Mouse (Mus musculus) left cerebral cortex, adult 18-20 months (tissue): ENCODE results near the gene Tmem79. TPM values are rescaled to one million over a fixed set of nuclear protein-coding genes. Genes with fewer than 3 reads are reported as not detected.
"Not testable (repeated sequence)": the region's sequence is repeated elsewhere in the genome, so short reads cannot be mapped to it uniquely, and the experiment has no call there.

ENCODE experiments used
- DNase-seq, 2 experiments: peaks; one replicate each; pipeline ENCODE4 v3.0.0; 2021 to 2022; ENCODE audit warnings: low spot score in 2 of 2, mixed read lengths in 1 of 2
- total RNA-seq, 2 experiments: library from RNA; stranded (reverse); gene quantifications; 2 replicates each; pipeline ENCODE4 v1.2.3; 2021

Gene Tmem79
- total RNA-seq, 2 experiments from 2014 or later, result 0.96 to 2.4 TPM

GRCm38 (mm10) chr3:88287110-88287509 lies 48.8 kb downstream of the Tmem79 start, which contains the start of gene Gm38392:
Gene Gm38392, minus strand, starts transcription at chr3:88287210.
- no peak for DNase-seq

DNA sequence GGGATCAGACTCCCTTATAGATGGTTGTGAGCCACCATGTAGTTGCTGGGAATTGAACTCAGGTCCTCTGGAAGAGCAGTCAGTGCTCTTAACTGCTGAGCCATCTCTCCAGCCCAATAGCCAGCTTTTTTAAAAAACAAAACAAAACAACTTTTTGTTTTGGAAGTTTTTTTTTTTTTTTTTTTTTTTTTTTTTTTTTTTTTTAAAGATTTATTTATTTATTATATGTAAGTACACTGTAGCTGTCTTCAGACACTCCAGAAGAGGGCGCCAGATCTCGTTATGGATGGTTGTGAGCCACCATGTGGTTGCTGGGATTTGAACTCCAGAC lies 50.4 kb downstream of the Tmem79 start:
- DNase-seq, result not testable (repeated sequence)

DNA sequence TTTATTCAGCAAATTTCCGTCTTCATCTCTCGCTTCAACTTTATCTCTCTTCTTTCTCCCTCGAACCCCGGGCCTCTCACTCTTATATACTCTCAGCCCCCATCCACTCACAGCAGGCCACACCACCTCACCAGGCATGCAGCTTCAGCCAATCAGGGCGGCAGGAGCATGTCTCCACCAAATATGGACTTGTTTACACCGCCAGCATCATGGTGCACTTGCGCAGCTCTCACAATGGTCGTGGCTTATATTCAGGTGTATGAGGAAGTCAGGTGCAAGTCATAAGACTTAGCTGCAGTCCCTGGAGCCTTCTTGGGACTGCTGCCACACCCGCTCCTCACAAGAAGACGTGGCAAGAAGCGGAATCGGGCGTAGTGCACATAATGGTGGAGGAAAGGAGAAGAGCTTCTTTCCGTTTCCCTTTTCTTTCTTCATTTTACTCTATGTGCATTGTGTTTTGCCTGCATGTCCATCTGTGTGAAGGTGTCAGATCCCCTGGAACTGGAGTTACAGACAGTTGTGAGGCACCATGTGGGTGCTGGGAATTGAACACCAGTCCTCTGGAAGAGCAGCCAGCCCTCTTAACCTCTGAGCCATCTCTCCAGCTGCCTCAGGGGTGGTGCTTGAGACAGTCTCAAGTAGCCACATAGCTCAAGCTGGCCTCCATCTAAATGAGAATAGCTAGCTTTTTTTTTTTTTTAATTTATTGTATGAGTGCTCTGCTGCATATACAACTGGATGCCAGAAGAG lies 51.0 kb downstream of the Tmem79 start:
- not testable (repeated sequence) for DNase-seq

DNA sequence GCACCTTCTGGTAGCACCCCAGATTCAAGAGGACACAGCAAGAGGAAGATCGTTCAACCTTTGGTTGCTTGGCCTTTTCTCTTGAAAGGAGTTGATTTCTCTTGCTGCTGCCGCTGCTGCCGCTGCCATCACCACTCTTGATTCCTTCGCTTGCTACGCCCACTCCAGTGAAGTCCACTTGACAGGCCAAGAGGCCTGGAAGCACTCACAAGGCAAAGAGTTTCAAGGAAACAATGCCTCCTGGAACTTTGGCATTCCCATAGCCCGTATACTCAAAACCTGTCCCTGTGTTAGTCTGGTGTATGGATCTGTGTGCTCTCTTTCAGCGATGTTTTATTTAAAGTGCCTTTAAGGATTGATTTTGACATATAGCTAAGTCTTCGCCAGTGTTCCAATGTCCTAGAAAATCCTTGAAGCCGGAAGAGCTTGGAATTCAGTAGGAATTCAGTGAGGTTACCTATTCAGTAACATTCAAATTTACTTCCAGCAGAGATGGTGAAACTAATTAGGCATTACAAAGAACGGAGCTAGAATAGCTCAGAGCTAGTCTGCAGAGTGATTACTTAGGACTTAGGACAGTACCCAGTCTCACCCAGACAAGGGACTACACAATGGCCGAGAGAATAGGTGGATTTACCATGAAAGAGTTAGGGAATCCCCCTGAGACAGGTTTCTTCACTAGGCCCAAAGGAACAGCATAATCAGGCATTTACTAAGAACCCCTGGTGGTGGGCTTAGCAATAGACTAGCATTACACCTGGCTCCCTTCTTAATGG lies 54.6 kb downstream of the Tmem79 start:
- not testable (repeated sequence) for DNase-seq

- DNase-seq, result no peak
Measured at GRCm38 (mm10) chr3:88280035-88280434, 55.9 kb downstream of the Tmem79 start.

Other genes with a start within 250 kb of the Tmem79 start
- gene Mef2d, start 193.8 kb downstream of the Tmem79 start, total RNA-seq, result 100 to 1,000 TPM; 210 to 213 TPM
- gene Rhbg, start 81.4 kb downstream of the Tmem79 start, total RNA-seq, result not detected
- under 1 TPM; 0.37 to 0.42 TPM for gene Gm38392, start 48.9 kb downstream of the Tmem79 start, total RNA-seq
- 1 to 10 TPM; 2.9 to 4.6 TPM for gene Tsacc, start 39.1 kb downstream of the Tmem79 start, total RNA-seq
- 100 to 1,000 TPM; 188 to 189 TPM for gene Cct3, start 39.0 kb downstream of the Tmem79 start, total RNA-seq
- 10 to 100 TPM; 85.6 to 87.3 TPM for gene Glmp, start 11.1 kb downstream of the Tmem79 start, total RNA-seq
- 10 to 100 TPM; 80.1 to 81.7 TPM for gene Smg5, start 112 bp upstream of the Tmem79 start, total RNA-seq
- 10 to 100 TPM in 1 of 2 experiments, 1 to 10 TPM in 1; 8.6 to 11.0 TPM for gene Paqr6, start 28.4 kb upstream of the Tmem79 start, total RNA-seq
- 1 to 10 TPM; 1.7 to 1.9 TPM for gene Bglap3, start 36.6 kb upstream of the Tmem79 start, total RNA-seq
- gene Bglap2, start 42.6 kb upstream of the Tmem79 start, total RNA-seq, result 1 to 10 TPM in 1 of 2 experiments, not detected in 1; 2.0 TPM
- gene Bglap, start 48.3 kb upstream of the Tmem79 start, total RNA-seq, result not detected
- gene Pmf1, start 74.2 kb upstream of the Tmem79 start, total RNA-seq, result 1 to 10 TPM; 5.2 to 6.2 TPM
- 10 to 100 TPM; 77.0 to 78.9 TPM for gene Slc25a44, start 89.0 kb upstream of the Tmem79 start, total RNA-seq
- 10 to 100 TPM; 70.4 to 76.5 TPM for gene Sema4a, start 125.0 kb upstream of the Tmem79 start, total RNA-seq
- gene Lmna, start 173.8 kb upstream of the Tmem79 start, total RNA-seq, result 10 to 100 TPM; 61.3 to 67.9 TPM
- 1 to 10 TPM; 2.7 to 3.1 TPM for gene Mex3a, start 196.2 kb upstream of the Tmem79 start, total RNA-seq
- not detected for gene Rab25, start 212.2 kb upstream of the Tmem79 start, total RNA-seq
- gene Lamtor2, start 216.9 kb upstream of the Tmem79 start, total RNA-seq, result 100 to 1,000 TPM; 104 to 115 TPM
- gene Ubqln4, start 217.6 kb upstream of the Tmem79 start, total RNA-seq, result 100 to 1,000 TPM; 143 to 147 TPM
- 10 to 100 TPM; 87.6 to 89.5 TPM for gene Ssr2, start 239.7 kb upstream of the Tmem79 start, total RNA-seq